Mouse (Mus musculus): ENCODE measurements around the gene Akap8l.

DNA sequence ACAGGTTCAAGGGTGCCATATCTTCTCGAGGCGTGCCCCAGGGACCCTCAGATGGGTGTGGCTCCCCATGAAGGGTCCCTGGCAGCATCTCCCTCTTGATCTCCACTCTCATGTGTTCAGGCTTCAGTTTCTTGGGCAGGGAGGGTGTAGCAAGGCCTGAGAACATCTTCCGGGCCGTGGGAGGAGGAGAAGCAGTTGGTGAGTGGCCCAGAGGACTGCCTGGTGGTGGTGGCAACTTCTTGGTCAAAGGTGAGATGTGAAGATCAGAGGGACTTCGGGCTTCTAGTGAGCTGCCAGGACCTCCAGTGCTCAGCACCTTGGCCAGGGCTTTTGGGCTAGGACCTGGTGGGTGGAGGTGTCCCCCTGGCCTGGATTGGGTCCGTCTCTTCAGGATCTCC lies 8.5 kb upstream of the Akap8l start:
- TF ChIP-seq CTCF (IDR thresholded peaks at IDR 0.05; ENCODE audit: low read depth, low read length), result no peak
- TF ChIP-seq POLR2A (IDR thresholded peaks at IDR 0.05; ENCODE audit: borderline replicate concordance, low read depth, low read length), result no peak

Data from bone marrow macrophage, adult 2 months (primary cell).